Mouse (Mus musculus): ENCODE measurements at regions not wholly inside any gene's neighbourhood (a gene's known extent, or its start where the extent isn't known, plus 50 kb on each side); places are given as distances from the start of the nearest gene placed in this dataset.
"Not testable (repeated sequence)": the region's sequence is repeated elsewhere in the genome, so short reads cannot be mapped to it uniquely, and the experiment has no call there.

DNA sequence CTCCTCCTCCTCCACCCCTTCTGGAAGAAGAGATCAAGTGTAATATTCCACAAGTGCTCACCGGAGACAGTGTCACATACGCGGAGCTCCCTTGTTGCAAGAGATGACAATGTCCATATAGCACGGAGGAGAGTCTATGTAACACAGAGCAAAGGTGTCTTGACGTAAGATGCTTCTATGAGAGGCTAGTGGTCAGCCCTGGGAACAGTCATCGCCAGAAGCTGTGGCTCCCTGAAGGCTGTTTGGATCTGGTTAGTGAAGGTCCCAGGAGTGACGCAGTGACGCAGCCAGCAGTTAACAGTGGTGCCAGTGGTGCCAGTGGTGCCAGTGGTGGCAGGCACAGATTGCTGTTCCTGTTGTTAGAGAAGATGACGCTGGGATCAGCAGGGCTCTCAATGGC is 66.9 kb downstream of the Twistnb start:
- no peaks in the 10 kb centered on the region for H3K4me1 ChIP-seq (replicated peaks; ENCODE audit: control insufficient read depth, insufficient read depth, low read length)
- no peaks in the 10 kb centered on the region for H3K27me3 ChIP-seq (replicated peaks; ENCODE audit: control insufficient read depth, insufficient read depth, low read length)
- H3K27ac ChIP-seq (ENCODE audit: low read length) = no peak overlapping the region
- no peaks in the 10 kb centered on the region for H3K9me3 ChIP-seq (ENCODE audit: control insufficient read depth, low read length)
- H3K9ac ChIP-seq (replicated peaks; ENCODE audit: low read depth, low read length) = no peak overlapping the region
- 94% methylated on average over 9 of the region's 9 CpGs for WGBS
- H3K36me3 ChIP-seq (ENCODE audit: control insufficient read depth, insufficient read depth) = no peaks in the 10 kb centered on the region
- H3K4me3 ChIP-seq (replicated peaks; ENCODE audit: low read length) = no peak overlapping the region
- no peak for ATAC-seq
- no peak overlapping the region for H3K4me2 ChIP-seq (ENCODE audit: low read length)

GRCm38 (mm10) chr12:33497319-33497892 is 68.0 kb downstream of the Twistnb start:
- Histone ChIP-seq H3K27me3 (replicated peaks; ENCODE audit: control insufficient read depth, insufficient read depth, low read length) (no peaks in the 10 kb centered on the region), H3K4me3 (replicated peaks; ENCODE audit: low read length) (no peak overlapping the region), H3K9me3 (ENCODE audit: control insufficient read depth, low read length) (no peaks in the 10 kb centered on the region), H3K36me3 (ENCODE audit: control insufficient read depth, insufficient read depth) (no peaks in the 10 kb centered on the region), H3K4me1 (replicated peaks; ENCODE audit: control insufficient read depth, insufficient read depth, low read length) (no peaks in the 10 kb centered on the region), H3K4me2 (ENCODE audit: low read length) (no peak overlapping the region), H3K9ac (replicated peaks; ENCODE audit: low read depth, low read length) (no peak overlapping the region), H3K27ac (ENCODE audit: low read length) (no peak overlapping the region)
- 55% methylated on average over 11 of the region's 11 CpGs for WGBS
- no peak for ATAC-seq

DNA sequence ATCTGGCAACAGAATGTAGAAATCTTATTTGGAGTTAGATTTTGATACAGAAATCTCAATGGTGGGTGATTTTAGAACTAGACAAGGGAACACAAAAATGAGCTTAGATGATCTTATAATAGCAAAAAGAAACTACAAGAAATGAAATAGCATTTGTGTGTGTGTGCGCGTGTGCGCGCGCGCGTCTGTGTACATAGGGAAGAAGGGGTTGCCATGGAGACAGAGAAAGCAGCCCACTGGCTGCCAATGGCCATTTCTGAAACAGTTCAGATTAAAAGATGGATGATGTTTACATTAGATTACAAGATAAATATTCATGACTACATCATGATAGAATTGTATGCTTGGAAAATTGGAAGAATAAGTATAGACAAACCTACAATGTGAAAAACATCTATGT is 112.1 kb downstream of the Twistnb start:
- Histone ChIP-seq H3K36me3 (ENCODE audit: control insufficient read depth, insufficient read depth) (no peaks in the 10 kb centered on the region), H3K9ac (replicated peaks; ENCODE audit: low read depth, low read length) (no peak overlapping the region), H3K27me3 (replicated peaks; ENCODE audit: control insufficient read depth, insufficient read depth, low read length) (no peaks in the 10 kb centered on the region), H3K4me3 (replicated peaks; ENCODE audit: low read length) (no peak overlapping the region), H3K4me1 (replicated peaks; ENCODE audit: control insufficient read depth, insufficient read depth, low read length) (no peaks in the 10 kb centered on the region), H3K4me2 (ENCODE audit: low read length) (no peak overlapping the region), H3K9me3 (ENCODE audit: control insufficient read depth, low read length) (no peaks in the 10 kb centered on the region), H3K27ac (ENCODE audit: low read length) (no peak overlapping the region)
- no peak for ATAC-seq
- 93% methylated on average over 7 of the region's 7 CpGs for WGBS

- 44% methylated on average over 7 of the region's 7 CpGs for WGBS
These were observed 122.2 kb downstream of the Twistnb start for GRCm38 (mm10) chr12:33551660-33552059.

DNA sequence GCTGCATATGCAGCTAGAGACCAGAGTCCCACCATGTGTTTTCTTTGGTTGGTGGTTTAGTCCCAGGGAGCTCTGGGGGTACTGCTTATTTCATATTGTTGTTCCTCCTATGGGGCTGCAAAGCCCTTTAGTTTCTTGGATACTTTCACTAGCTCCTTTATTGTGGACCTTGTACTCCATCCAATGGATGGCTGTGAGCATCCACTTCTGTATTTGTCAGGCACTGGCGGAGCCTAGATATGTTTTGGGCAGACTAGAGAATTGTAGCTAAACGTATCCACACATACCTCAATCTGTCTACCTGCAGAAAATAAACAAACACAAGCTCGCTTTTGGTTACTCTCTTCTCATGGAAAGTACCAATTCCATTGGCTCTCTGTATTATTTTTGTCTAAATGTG is 122.8 kb downstream of the Twistnb start:
- no peak overlapping the region for H3K27ac ChIP-seq (ENCODE audit: low read length)
- 95% methylated on average over 3 of the region's 3 CpGs for WGBS
- H3K9ac ChIP-seq (replicated peaks; ENCODE audit: low read depth, low read length) = no peak overlapping the region
- H3K27me3 ChIP-seq (replicated peaks; ENCODE audit: control insufficient read depth, insufficient read depth, low read length) = no peaks in the 10 kb centered on the region
- no peak overlapping the region for H3K4me3 ChIP-seq (replicated peaks; ENCODE audit: low read length)
- H3K36me3 ChIP-seq (ENCODE audit: control insufficient read depth, insufficient read depth) = no peaks in the 10 kb centered on the region
- no peak overlapping the region for H3K4me2 ChIP-seq (ENCODE audit: low read length)
- no peaks in the 10 kb centered on the region for H3K9me3 ChIP-seq (ENCODE audit: control insufficient read depth, low read length)
- ATAC-seq = no peak
- H3K4me1 ChIP-seq (replicated peaks; ENCODE audit: control insufficient read depth, insufficient read depth, low read length) = no peaks in the 10 kb centered on the region

More at GRCm38 (mm10) chr12:33551660-33552059, 122.2 kb downstream of the Twistnb start:
- H3K36me3 ChIP-seq (ENCODE audit: control insufficient read depth, insufficient read depth); H3K4me1 ChIP-seq (replicated peaks; ENCODE audit: control insufficient read depth, insufficient read depth, low read length); H3K9me3 ChIP-seq (ENCODE audit: control insufficient read depth, low read length); ATAC-seq; H3K27ac ChIP-seq (ENCODE audit: low read length); H3K4me2 ChIP-seq (ENCODE audit: low read length); H3K27me3 ChIP-seq (replicated peaks; ENCODE audit: control insufficient read depth, insufficient read depth, low read length); H3K4me3 ChIP-seq (replicated peaks; ENCODE audit: low read length); H3K9ac ChIP-seq (replicated peaks; ENCODE audit: low read depth, low read length): not testable (repeated sequence)

DNA sequence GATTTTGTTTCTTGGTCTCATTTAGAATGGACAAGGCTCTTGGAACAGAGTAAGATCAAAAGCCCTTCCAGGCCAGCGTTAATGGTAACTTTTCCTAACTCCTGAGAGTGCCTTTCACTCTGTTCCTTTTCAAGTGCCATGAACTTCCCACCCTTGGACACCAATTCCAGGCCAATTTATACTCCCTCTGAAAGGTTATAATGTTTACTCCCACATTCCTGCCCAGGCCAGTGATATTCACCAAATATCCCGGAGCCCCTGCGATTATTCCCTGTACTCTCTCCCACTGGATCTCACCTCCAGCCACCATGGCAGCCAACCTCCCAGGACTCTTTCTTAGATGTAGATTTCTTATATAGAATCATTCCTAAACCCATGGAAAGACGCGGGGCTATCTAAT is 123.2 kb downstream of the Twistnb start:
- Histone ChIP-seq H3K9me3 (ENCODE audit: control insufficient read depth, low read length) (no peaks in the 10 kb centered on the region), H3K4me3 (replicated peaks; ENCODE audit: low read length) (no peak overlapping the region), H3K36me3 (ENCODE audit: control insufficient read depth, insufficient read depth) (no peaks in the 10 kb centered on the region), H3K27ac (ENCODE audit: low read length) (no peak overlapping the region), H3K4me2 (ENCODE audit: low read length) (no peak overlapping the region), H3K9ac (replicated peaks; ENCODE audit: low read depth, low read length) (no peak overlapping the region), H3K4me1 (replicated peaks; ENCODE audit: control insufficient read depth, insufficient read depth, low read length) (no peaks in the 10 kb centered on the region), H3K27me3 (replicated peaks; ENCODE audit: control insufficient read depth, insufficient read depth, low read length) (no peaks in the 10 kb centered on the region)
- no peak for ATAC-seq
- WGBS = 92% methylated on average over 5 of the region's 5 CpGs

- WGBS = 5% methylated on average over 4 of the region's 4 CpGs
- Histone ChIP-seq H3K4me3 (replicated peaks; ENCODE audit: low read length) (no peak overlapping the region), H3K9me3 (ENCODE audit: control insufficient read depth, low read length) (no peaks in the 10 kb centered on the region), H3K4me2 (ENCODE audit: low read length) (no peak overlapping the region), H3K27me3 (replicated peaks; ENCODE audit: control insufficient read depth, insufficient read depth, low read length) (no peaks in the 10 kb centered on the region), H3K36me3 (ENCODE audit: control insufficient read depth, insufficient read depth) (no peaks in the 10 kb centered on the region), H3K27ac (ENCODE audit: low read length) (no peak overlapping the region), H3K9ac (replicated peaks; ENCODE audit: low read depth, low read length) (no peak overlapping the region), H3K4me1 (replicated peaks; ENCODE audit: control insufficient read depth, insufficient read depth, low read length) (no peaks in the 10 kb centered on the region)
- ATAC-seq = no peak
These were observed 124.3 kb downstream of the Twistnb start for GRCm38 (mm10) chr12:33553731-33554130.

- no peak for ATAC-seq
- no peak overlapping the region for H3K27ac ChIP-seq (ENCODE audit: low read length)
- no peak overlapping the region for H3K9ac ChIP-seq (replicated peaks; ENCODE audit: low read depth, low read length)
- no peak overlapping the region for H3K4me3 ChIP-seq (replicated peaks; ENCODE audit: low read length)
- no peaks in the 10 kb centered on the region for H3K4me1 ChIP-seq (replicated peaks; ENCODE audit: control insufficient read depth, insufficient read depth, low read length)
- WGBS = 72% methylated on average over 7 of the region's 7 CpGs
- H3K9me3 ChIP-seq (ENCODE audit: control insufficient read depth, low read length) = no peaks in the 10 kb centered on the region
- no peak overlapping the region for H3K4me2 ChIP-seq (ENCODE audit: low read length)
- H3K36me3 ChIP-seq (ENCODE audit: control insufficient read depth, insufficient read depth) = no peaks in the 10 kb centered on the region
- no peaks in the 10 kb centered on the region for H3K27me3 ChIP-seq (replicated peaks; ENCODE audit: control insufficient read depth, insufficient read depth, low read length)
These were observed 131.7 kb downstream of the Twistnb start for GRCm38 (mm10) chr12:33561141-33561540.

- WGBS = 62% methylated on average over 6 of the region's 6 CpGs
- Histone ChIP-seq H3K4me1 (replicated peaks; ENCODE audit: control insufficient read depth, insufficient read depth, low read length) (no peaks in the 10 kb centered on the region), H3K9ac (replicated peaks; ENCODE audit: low read depth, low read length) (no peak overlapping the region), H3K27ac (ENCODE audit: low read length) (no peak overlapping the region), H3K4me3 (replicated peaks; ENCODE audit: low read length) (no peak overlapping the region), H3K9me3 (ENCODE audit: control insufficient read depth, low read length) (no peaks in the 10 kb centered on the region), H3K4me2 (ENCODE audit: low read length) (no peak overlapping the region), H3K36me3 (ENCODE audit: control insufficient read depth, insufficient read depth) (no peaks in the 10 kb centered on the region), H3K27me3 (replicated peaks; ENCODE audit: control insufficient read depth, insufficient read depth, low read length) (no peaks in the 10 kb centered on the region)
- peak; percentile 55 for ATAC-seq
These were observed 148.5 kb downstream of the Twistnb start for GRCm38 (mm10) chr12:33577877-33578428.

DNA sequence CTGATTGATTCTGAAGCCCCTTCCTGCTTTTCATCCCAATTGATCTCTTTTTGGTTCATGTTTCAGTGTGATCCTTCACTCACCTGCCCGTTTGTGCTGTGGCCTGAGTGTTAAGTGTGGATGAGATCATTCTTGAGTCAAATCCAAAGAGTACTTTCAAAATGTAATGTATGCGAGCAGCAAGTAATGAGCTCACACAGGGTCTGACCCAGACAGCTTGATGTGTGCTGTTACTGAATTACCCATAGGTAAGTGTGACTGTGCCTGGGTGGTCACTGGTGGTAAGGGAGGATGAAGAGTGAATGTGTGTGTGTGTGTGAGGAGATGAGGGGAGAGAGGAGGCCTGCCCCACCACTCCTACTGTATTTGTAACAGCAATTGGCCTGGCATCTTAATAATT is 151.4 kb downstream of the Twistnb start:
- H3K27ac ChIP-seq (ENCODE audit: low read length) = no peak overlapping the region
- H3K9ac ChIP-seq (replicated peaks; ENCODE audit: low read depth, low read length) = no peak overlapping the region
- no peaks in the 10 kb centered on the region for H3K4me1 ChIP-seq (replicated peaks; ENCODE audit: control insufficient read depth, insufficient read depth, low read length)
- no peaks in the 10 kb centered on the region for H3K27me3 ChIP-seq (replicated peaks; ENCODE audit: control insufficient read depth, insufficient read depth, low read length)
- WGBS = 19% methylated on average over 2 of the region's 2 CpGs
- no peaks in the 10 kb centered on the region for H3K9me3 ChIP-seq (ENCODE audit: control insufficient read depth, low read length)
- no peaks in the 10 kb centered on the region for H3K36me3 ChIP-seq (ENCODE audit: control insufficient read depth, insufficient read depth)
- ATAC-seq = 0 out of 2 replicates have a peak, but pooled peaks have one; percentile 38
- H3K4me3 ChIP-seq (replicated peaks; ENCODE audit: low read length) = no peak overlapping the region
- H3K4me2 ChIP-seq (ENCODE audit: low read length) = no peak overlapping the region

All from forebrain, embryonic 16.5 days (tissue).